Mouse (Mus musculus): ENCODE data around the gene Tnfrsf18. TPM values are rescaled to one million over a fixed set of nuclear protein-coding genes. Genes with fewer than 3 reads are reported as not detected.

Gene Tnfrsf18
- polyA plus RNA-seq, 1 experiment from 2014 or later, result 0.65 TPM

DNA sequence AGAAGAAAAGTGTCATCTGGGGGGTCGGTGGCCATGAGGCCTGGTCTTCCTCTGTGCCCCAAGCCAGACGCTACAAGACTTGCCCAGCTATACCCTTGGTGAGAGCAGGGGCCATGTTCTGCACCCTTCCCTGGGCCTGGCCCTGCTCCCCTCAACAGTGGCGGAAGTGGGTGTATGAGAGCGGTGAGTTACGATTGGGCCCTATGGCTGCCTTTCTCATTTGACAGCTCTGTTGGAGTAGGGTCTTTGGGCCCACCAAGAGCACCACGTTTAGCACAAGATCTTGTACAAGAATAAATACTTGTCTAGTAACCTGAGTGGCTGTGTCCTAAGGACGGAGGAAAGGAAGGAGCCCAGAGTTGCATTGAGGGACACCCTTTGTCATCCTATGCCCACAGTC lies 2.6 kb downstream of the Tnfrsf18 start:
- no peaks in the 10 kb centered on the region for H3K9me3 ChIP-seq (ENCODE audit: control insufficient read depth, low read length)
- DNase-seq (ENCODE audit: low spot score), result no peak
- ATAC-seq (ENCODE audit: insufficient number of reproducible peaks, low FRiP score, low TSS enrichment, low read depth), result no peak
- no peak overlapping the region for H3K4me3 ChIP-seq (ENCODE audit: low read depth, low read length)
- H3K4me1 ChIP-seq (ENCODE audit: control insufficient read depth, insufficient read depth, low read length), result peaks cover 11% of the 10 kb centered on the region; the same call in 1 of the 2 replicates
- no peaks in the 10 kb centered on the region for H3K27me3 ChIP-seq (ENCODE audit: control insufficient read depth, insufficient read depth, low read length)
- H3K27ac ChIP-seq (replicated peaks; ENCODE audit: low read depth, low read length), result no peak overlapping the region
- no peak overlapping the region for H3K4me2 ChIP-seq (ENCODE audit: low read depth, severe bottlenecking)
- H3K9ac ChIP-seq (ENCODE audit: low read length), result no peak overlapping the region
- 93% methylated on average over 7 of the region's 7 CpGs for WGBS
- H3K36me3 ChIP-seq (ENCODE audit: control insufficient read depth, insufficient read depth, low read length), result no peaks in the 10 kb centered on the region

GRCm38 (mm10) chr4:156030651-156031118 lies 4.7 kb downstream of the Tnfrsf18 start:
- ATAC-seq (ENCODE audit: insufficient number of reproducible peaks, low FRiP score, low TSS enrichment, low read depth) (no peak), DNase-seq (ENCODE audit: low spot score) (no peak)
- no peaks in the 10 kb centered on the region for H3K9me3 ChIP-seq (ENCODE audit: control insufficient read depth, low read length)
- peak overlapping the region; percentile 43 for H3K4me3 ChIP-seq (ENCODE audit: low read depth, low read length)
- H3K36me3 ChIP-seq (ENCODE audit: control insufficient read depth, insufficient read depth, low read length), result no peaks in the 10 kb centered on the region
- no peak overlapping the region for H3K27ac ChIP-seq (replicated peaks; ENCODE audit: low read depth, low read length)
- H3K4me1 ChIP-seq (ENCODE audit: control insufficient read depth, insufficient read depth, low read length), result peaks cover 11% of the 10 kb centered on the region; the same call in 1 of the 2 replicates
- peak overlapping the region; percentile 46 for H3K9ac ChIP-seq (ENCODE audit: low read length)
- H3K4me2 ChIP-seq (ENCODE audit: low read depth, severe bottlenecking), result peak overlapping the region; percentile 67
- 62% methylated on average over 9 of the region's 9 CpGs for WGBS
- H3K27me3 ChIP-seq (ENCODE audit: control insufficient read depth, insufficient read depth, low read length), result peaks cover 16% of the 10 kb centered on the region

DNA sequence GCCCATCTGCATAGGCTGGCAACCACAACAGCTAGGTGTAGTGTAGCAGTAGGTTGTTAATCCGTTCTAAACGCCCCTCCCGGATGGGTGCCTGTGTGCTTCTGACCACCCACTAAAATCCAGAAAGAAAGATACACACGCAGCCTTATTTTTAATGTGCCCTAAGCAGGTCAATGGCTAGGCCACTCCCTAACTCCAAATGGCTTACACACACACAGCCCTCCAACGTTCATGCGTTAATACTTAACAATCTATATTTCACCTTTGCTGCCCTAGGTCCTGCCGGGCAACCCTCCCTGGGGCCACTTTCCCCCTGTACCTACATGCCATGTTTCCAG lies 5.3 kb downstream of the Tnfrsf18 start:
- H3K27ac ChIP-seq (replicated peaks; ENCODE audit: low read depth, low read length), result no peak overlapping the region
- ATAC-seq (ENCODE audit: insufficient number of reproducible peaks, low FRiP score, low TSS enrichment, low read depth) (no peak; the same call in 1 of the 2 replicates), DNase-seq (ENCODE audit: low spot score) (no peak)
- 5% methylated on average over 7 of the region's 7 CpGs for WGBS
- H3K27me3 ChIP-seq (ENCODE audit: control insufficient read depth, insufficient read depth, low read length), result peaks cover 21% of the 10 kb centered on the region
- H3K4me1 ChIP-seq (ENCODE audit: control insufficient read depth, insufficient read depth, low read length), result peaks cover 11% of the 10 kb centered on the region; the same call in 1 of the 2 replicates
- H3K4me3 ChIP-seq (ENCODE audit: low read depth, low read length), result peak overlapping the region; percentile 43
- peak overlapping the region; percentile 67 for H3K4me2 ChIP-seq (ENCODE audit: low read depth, severe bottlenecking)
- no peaks in the 10 kb centered on the region for H3K36me3 ChIP-seq (ENCODE audit: control insufficient read depth, insufficient read depth, low read length)
- no peaks in the 10 kb centered on the region for H3K9me3 ChIP-seq (ENCODE audit: control insufficient read depth, low read length)
- peak overlapping the region; percentile 46 for H3K9ac ChIP-seq (ENCODE audit: low read length)

GRCm38 (mm10) chr4:156031593-156032391 lies 5.8 kb downstream of the Tnfrsf18 start:
- Histone ChIP-seq H3K4me3 (ENCODE audit: low read depth, low read length) (peak overlapping the region; percentile 43), H3K4me2 (ENCODE audit: low read depth, severe bottlenecking) (peak overlapping the region; percentile 67), H3K27me3 (ENCODE audit: control insufficient read depth, insufficient read depth, low read length) (peaks cover 22% of the 10 kb centered on the region), H3K9me3 (ENCODE audit: control insufficient read depth, low read length) (no peaks in the 10 kb centered on the region), H3K4me1 (ENCODE audit: control insufficient read depth, insufficient read depth, low read length) (peaks cover 11% of the 10 kb centered on the region; the same call in 1 of the 2 replicates), H3K36me3 (ENCODE audit: control insufficient read depth, insufficient read depth, low read length) (no peaks in the 10 kb centered on the region), H3K27ac (replicated peaks; ENCODE audit: low read depth, low read length) (peak overlapping the region; percentile 88), H3K9ac (ENCODE audit: low read length) (peak overlapping the region; percentile 46)
- WGBS, result under 1% methylated on average over 24 of the region's 24 CpGs
- ATAC-seq (ENCODE audit: insufficient number of reproducible peaks, low FRiP score, low TSS enrichment, low read depth) (peak; percentile 78), DNase-seq (ENCODE audit: low spot score) (peak; percentile 82)

GRCm38 (mm10) chr4:156032856-156033255 lies 6.9 kb downstream of the Tnfrsf18 start:
- no peak overlapping the region for H3K4me2 ChIP-seq (ENCODE audit: low read depth, severe bottlenecking)
- ATAC-seq (ENCODE audit: insufficient number of reproducible peaks, low FRiP score, low TSS enrichment, low read depth), result no peak

DNA sequence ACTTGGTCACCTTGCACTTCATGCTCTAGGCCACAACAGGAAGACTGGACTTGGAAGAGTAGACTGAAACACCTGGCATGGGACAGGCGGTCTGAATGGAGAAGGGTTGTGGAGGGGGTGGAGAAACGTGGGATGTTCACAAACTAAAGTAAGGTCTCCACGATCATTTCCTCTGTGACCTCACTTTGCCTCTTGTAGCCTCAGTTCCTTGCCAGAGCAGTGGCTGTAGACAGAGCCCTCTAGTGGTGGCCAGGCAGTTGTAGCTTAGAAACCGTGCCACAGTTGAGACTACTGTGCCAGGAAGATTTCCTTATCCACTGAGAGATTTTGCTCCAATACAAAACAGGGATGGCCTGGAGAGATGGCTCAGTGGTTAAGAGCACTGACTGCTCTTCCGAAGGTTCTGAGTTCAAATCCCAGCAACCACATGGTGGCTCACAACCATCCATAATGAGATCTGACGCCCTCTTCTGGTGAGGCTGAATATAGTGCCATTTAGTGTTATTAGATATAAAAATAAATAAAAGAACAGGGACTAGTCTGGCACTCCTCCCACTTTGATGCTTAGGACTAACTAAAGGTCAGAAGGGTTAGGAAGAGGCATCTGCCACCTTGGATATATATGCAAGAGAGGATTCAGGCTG lies 7.6 kb downstream of the Tnfrsf18 start:
- no peak overlapping the region for H3K9ac ChIP-seq (ENCODE audit: low read length)
- no peak overlapping the region for H3K4me3 ChIP-seq (ENCODE audit: low read depth, low read length)
- 49% methylated on average over 6 of the region's 6 CpGs for WGBS
- H3K4me2 ChIP-seq (ENCODE audit: low read depth, severe bottlenecking), result no peak overlapping the region
- H3K4me1 ChIP-seq (ENCODE audit: control insufficient read depth, insufficient read depth, low read length), result peaks cover 11% of the 10 kb centered on the region; the same call in 1 of the 2 replicates
- ATAC-seq (ENCODE audit: insufficient number of reproducible peaks, low FRiP score, low TSS enrichment, low read depth) (no peak), DNase-seq (ENCODE audit: low spot score) (peak; percentile 46)
- no peaks in the 10 kb centered on the region for H3K9me3 ChIP-seq (ENCODE audit: control insufficient read depth, low read length)
- peaks cover 22% of the 10 kb centered on the region for H3K27me3 ChIP-seq (ENCODE audit: control insufficient read depth, insufficient read depth, low read length)
- H3K27ac ChIP-seq (replicated peaks; ENCODE audit: low read depth, low read length), result no peak overlapping the region
- H3K36me3 ChIP-seq (ENCODE audit: control insufficient read depth, insufficient read depth, low read length), result no peaks in the 10 kb centered on the region

More at GRCm38 (mm10) chr4:156032856-156033255, 6.9 kb downstream of the Tnfrsf18 start:
- Histone ChIP-seq H3K36me3 (ENCODE audit: control insufficient read depth, insufficient read depth, low read length) (no peaks in the 10 kb centered on the region), H3K9ac (ENCODE audit: low read length) (no peak overlapping the region), H3K27me3 (ENCODE audit: control insufficient read depth, insufficient read depth, low read length) (peaks cover 22% of the 10 kb centered on the region), H3K27ac (replicated peaks; ENCODE audit: low read depth, low read length) (no peak overlapping the region), H3K9me3 (ENCODE audit: control insufficient read depth, low read length) (no peaks in the 10 kb centered on the region), H3K4me1 (ENCODE audit: control insufficient read depth, insufficient read depth, low read length) (peaks cover 11% of the 10 kb centered on the region; the same call in 1 of the 2 replicates), H3K4me3 (ENCODE audit: low read depth, low read length) (no peak overlapping the region)
- WGBS, result 91% methylated on average over 4 of the region's 4 CpGs
- DNase-seq (ENCODE audit: low spot score), result no peak

- Histone ChIP-seq H3K4me3 (ENCODE audit: low read depth, low read length) (0 out of 2 replicates have a peak overlapping the region, but pooled peaks have one; percentile 5), H3K4me2 (ENCODE audit: low read depth, severe bottlenecking) (no peak overlapping the region)
- WGBS, result 59% methylated on average over 4 of the region's 4 CpGs
Measured at GRCm38 (mm10) chr4:156034301-156034700, 8.3 kb downstream of the Tnfrsf18 start.

GRCm38 (mm10) chr4:156034901-156035300 lies 8.9 kb downstream of the Tnfrsf18 start:
- Histone ChIP-seq H3K9me3 (ENCODE audit: control insufficient read depth, low read length) (no peaks in the 10 kb centered on the region), H3K4me3 (ENCODE audit: low read depth, low read length) (peak overlapping the region; percentile 12; the same call in 1 of the 2 replicates), H3K27ac (replicated peaks; ENCODE audit: low read depth, low read length) (no peak overlapping the region), H3K4me1 (ENCODE audit: control insufficient read depth, insufficient read depth, low read length) (peaks cover 11% of the 10 kb centered on the region; the same call in 1 of the 2 replicates), H3K4me2 (ENCODE audit: low read depth, severe bottlenecking) (peak overlapping the region; percentile 24), H3K27me3 (ENCODE audit: control insufficient read depth, insufficient read depth, low read length) (peaks cover 22% of the 10 kb centered on the region), H3K9ac (ENCODE audit: low read length) (no peak overlapping the region), H3K36me3 (ENCODE audit: control insufficient read depth, insufficient read depth, low read length) (no peaks in the 10 kb centered on the region)
- 10% methylated on average over 25 of the region's 25 CpGs for WGBS
- DNase-seq (ENCODE audit: low spot score) (peak; percentile 29), ATAC-seq (ENCODE audit: insufficient number of reproducible peaks, low FRiP score, low TSS enrichment, low read depth) (no peak)

More at GRCm38 (mm10) chr4:156034301-156034700, 8.3 kb downstream of the Tnfrsf18 start:
- DNase-seq (ENCODE audit: low spot score) (no peak), ATAC-seq (ENCODE audit: insufficient number of reproducible peaks, low FRiP score, low TSS enrichment, low read depth) (no peak)
- Histone ChIP-seq H3K27ac (replicated peaks; ENCODE audit: low read depth, low read length) (no peak overlapping the region), H3K4me1 (ENCODE audit: control insufficient read depth, insufficient read depth, low read length) (peaks cover 11% of the 10 kb centered on the region; the same call in 1 of the 2 replicates), H3K36me3 (ENCODE audit: control insufficient read depth, insufficient read depth, low read length) (no peaks in the 10 kb centered on the region), H3K9ac (ENCODE audit: low read length) (no peak overlapping the region), H3K9me3 (ENCODE audit: control insufficient read depth, low read length) (no peaks in the 10 kb centered on the region), H3K27me3 (ENCODE audit: control insufficient read depth, insufficient read depth, low read length) (peaks cover 22% of the 10 kb centered on the region)
